Mouse (Mus musculus): ENCODE measurements around the gene Tceal3. TPM values are rescaled to one million over a fixed set of nuclear protein-coding genes. Genes with fewer than 3 reads are reported as not detected.
"Not testable (repeated sequence)": the region's sequence is repeated elsewhere in the genome, so short reads cannot be mapped to it uniquely, and the experiment has no call there.

Tceal3 gene
- polyA plus RNA-seq (2016; fragmentation: Nextera tagmentation; extraction: Ambion mirVana) = 1.9 and 3.7 TPM in 2 replicates

DNA sequence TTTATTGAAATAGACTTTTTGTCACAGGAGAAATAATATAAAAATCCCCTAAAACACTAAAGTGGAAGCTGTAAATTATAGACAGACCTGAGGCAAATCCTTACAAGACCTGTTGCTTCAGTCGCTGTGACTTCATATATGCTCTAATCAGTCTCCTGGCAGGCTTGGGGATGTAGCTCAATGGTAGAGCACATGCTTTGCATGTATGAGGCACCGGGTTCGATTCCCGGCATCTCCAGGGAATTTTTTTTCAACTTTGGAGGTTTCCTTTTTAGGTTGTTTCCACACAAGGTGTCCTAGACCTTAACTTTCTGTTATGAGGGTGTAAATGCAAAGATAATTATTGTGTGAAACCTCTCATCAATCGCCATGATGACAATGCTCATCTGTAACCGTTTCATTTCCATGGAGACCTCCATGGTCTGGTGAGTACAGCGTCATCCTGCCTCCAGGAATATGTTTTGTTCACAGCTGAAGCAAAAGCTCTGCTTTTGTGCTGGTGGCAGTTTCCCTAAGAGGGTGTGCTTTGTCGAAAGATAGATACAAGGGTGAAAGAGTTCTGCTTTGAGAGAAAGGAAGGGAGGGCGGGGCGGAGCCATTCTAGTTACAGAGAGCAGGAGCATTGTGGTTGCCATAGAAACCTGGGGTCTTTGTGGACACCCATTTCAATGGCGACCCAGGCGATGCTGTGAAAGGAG is at the start of gene Tceal3:
Tceal3 (plus strand) TSS at position 644 of the 698 bp plus-strand sequence.
- no peak within 1 kb of the TSS for H3K27ac ChIP-seq
- no peak for DNase-seq (ENCODE audit: low spot score)
- H3K27me3 ChIP-seq (ENCODE audit: insufficient read depth, poor library complexity, severe bottlenecking) = no peaks in the 10 kb centered on the region
- H3K4me1 ChIP-seq = no peaks in the 10 kb centered on the region
- H3K36me3 ChIP-seq = no peaks in the 10 kb centered on the region
- no peaks in the 10 kb centered on the region for H3K9me3 ChIP-seq
- 53% methylated on average over 12 of the region's 12 CpGs for WGBS
- no peak within 1 kb of the TSS for H3K4me3 ChIP-seq

DNA sequence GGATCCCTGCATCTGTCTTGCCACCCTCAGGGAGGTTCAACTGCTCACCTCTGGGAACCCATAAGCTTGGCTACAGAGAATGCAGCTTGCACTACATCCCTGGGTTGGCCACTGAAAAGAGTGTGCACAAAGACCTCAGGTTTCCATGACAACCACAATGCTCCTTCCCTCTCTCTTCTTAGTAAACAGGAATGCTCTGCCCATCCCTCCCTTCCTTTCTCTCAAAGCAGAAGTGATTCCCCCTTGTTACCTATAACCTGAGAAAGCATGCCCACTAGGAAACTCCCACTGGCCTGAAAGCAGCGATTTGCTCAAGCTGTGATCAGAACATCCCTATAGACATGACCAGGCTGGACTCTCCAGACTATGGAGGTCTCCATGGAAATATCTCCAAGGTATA is 46.7 kb upstream of the Tceal3 start, which contains the start of gene Kir3dl2:
Kir3dl2 (minus strand) TSS at position 101 of the 400 bp plus-strand sequence.
- not testable (repeated sequence) for H3K27ac ChIP-seq; H3K9me3 ChIP-seq; H3K4me3 ChIP-seq; H3K4me1 ChIP-seq; H3K27me3 ChIP-seq (ENCODE audit: insufficient read depth, poor library complexity, severe bottlenecking); DNase-seq (ENCODE audit: low spot score); H3K36me3 ChIP-seq
- WGBS = 56% methylated on average over 1 of the region's 1 CpGs

DNA sequence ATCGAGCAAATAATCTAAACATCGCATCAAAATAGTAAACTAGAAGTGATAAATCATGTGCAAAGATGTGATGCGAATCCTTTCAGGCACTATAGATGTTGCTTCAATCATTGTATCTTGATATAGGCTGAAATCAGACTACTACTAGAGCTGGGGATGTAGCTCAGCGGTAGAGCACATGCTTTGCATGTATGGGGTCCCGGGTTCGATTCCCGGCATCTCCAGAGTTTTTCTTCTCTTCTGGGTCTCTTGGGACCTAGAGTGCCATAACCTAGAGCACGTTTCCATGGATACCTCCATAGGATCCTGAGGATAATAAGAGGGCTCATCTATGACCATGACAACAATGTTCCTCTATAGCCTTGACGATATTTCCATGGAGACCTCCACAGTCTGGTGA is 21.5 kb upstream of the Tceal3 start:
- WGBS = 82% methylated on average over 9 of the region's 9 CpGs
- not testable (repeated sequence) for H3K4me3 ChIP-seq; H3K9me3 ChIP-seq; H3K36me3 ChIP-seq; H3K4me1 ChIP-seq; H3K27me3 ChIP-seq (ENCODE audit: insufficient read depth, poor library complexity, severe bottlenecking); DNase-seq (ENCODE audit: low spot score); H3K27ac ChIP-seq

DNA sequence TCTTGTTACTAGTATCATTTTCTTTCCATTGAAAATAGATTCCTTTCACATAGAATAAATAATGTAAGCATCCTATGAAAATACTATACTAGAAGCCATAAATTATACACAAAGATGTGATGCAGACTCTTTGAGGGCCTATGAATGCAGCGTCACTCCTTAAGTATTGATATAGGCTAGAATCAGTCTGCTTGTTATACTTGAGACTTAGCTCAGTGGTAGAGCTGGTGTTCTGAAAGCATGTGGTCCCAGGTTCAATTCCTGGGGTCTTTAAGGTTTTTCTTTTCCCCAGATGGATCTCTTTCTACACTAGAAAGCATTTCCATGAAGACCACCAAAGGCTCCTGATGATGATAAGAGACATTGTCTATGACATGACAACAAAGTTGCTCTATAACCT is 6.0 kb upstream of the Tceal3 start:
- H3K36me3 ChIP-seq = no peaks in the 10 kb centered on the region
- WGBS = 92% methylated on average over 1 of the region's 1 CpGs
- no peaks in the 10 kb centered on the region for H3K9me3 ChIP-seq
- DNase-seq (ENCODE audit: low spot score) = no peak
- no peaks in the 10 kb centered on the region for H3K27me3 ChIP-seq (ENCODE audit: insufficient read depth, poor library complexity, severe bottlenecking)
- no peak overlapping the region for H3K27ac ChIP-seq
- H3K4me3 ChIP-seq = no peak overlapping the region
- H3K4me1 ChIP-seq = no peaks in the 10 kb centered on the region

- 42% methylated on average over 2 of the region's 2 CpGs for WGBS
- Histone ChIP-seq H3K9me3 (no peaks in the 10 kb centered on the region), H3K4me3 (no peak overlapping the region), H3K36me3 (no peaks in the 10 kb centered on the region), H3K27me3 (ENCODE audit: insufficient read depth, poor library complexity, severe bottlenecking) (no peaks in the 10 kb centered on the region), H3K4me1 (no peaks in the 10 kb centered on the region), H3K27ac (no peak overlapping the region)
- no peak for DNase-seq (ENCODE audit: low spot score)
Measured at GRCm38 (mm10) chrX:136590897-136591257, 235 bp downstream of the Tceal3 start.

DNA sequence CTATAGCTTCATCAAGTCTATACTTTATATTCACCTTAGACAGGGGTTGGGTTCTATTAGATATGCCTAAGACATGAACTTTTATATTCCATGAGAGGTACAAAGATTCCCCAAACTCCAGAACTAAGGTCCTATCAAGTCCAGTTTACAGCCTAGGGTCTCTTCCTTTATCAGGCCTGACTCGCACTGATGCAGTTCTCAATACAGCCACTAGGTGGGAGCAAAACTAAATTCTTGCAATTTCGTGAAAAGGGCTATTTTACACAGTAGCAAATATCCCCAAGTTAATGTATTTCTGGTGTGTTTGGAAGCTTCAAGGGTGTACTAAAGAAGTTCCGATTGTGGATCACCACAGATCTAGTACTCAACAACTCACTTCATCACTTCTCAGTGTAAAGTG is 8.8 kb downstream of the Tceal3 start:
- no peaks in the 10 kb centered on the region for H3K4me1 ChIP-seq
- H3K27me3 ChIP-seq (ENCODE audit: insufficient read depth, poor library complexity, severe bottlenecking) = no peaks in the 10 kb centered on the region
- H3K27ac ChIP-seq = no peak overlapping the region
- H3K4me3 ChIP-seq = no peak overlapping the region
- no peaks in the 10 kb centered on the region for H3K36me3 ChIP-seq
- no peaks in the 10 kb centered on the region for H3K9me3 ChIP-seq
- WGBS = 24% methylated on average over 3 of the region's 3 CpGs
- no peak for DNase-seq (ENCODE audit: low spot score)

GRCm38 (mm10) chrX:136606951-136607350 is 16.3 kb downstream of the Tceal3 start:
- no peak overlapping the region for H3K4me3 ChIP-seq
- no peak for DNase-seq (ENCODE audit: low spot score)
- no peaks in the 10 kb centered on the region for H3K27me3 ChIP-seq (ENCODE audit: insufficient read depth, poor library complexity, severe bottlenecking)
- WGBS = 73% methylated on average over 4 of the region's 4 CpGs
- no peaks in the 10 kb centered on the region for H3K36me3 ChIP-seq
- no peaks in the 10 kb centered on the region for H3K9me3 ChIP-seq
- H3K4me1 ChIP-seq = no peaks in the 10 kb centered on the region
- no peak overlapping the region for H3K27ac ChIP-seq

- 82% methylated on average over 3 of the region's 3 CpGs for WGBS
- DNase-seq (ENCODE audit: low spot score) = no peak
Measured at GRCm38 (mm10) chrX:136607395-136607794, 16.8 kb downstream of the Tceal3 start.

DNA sequence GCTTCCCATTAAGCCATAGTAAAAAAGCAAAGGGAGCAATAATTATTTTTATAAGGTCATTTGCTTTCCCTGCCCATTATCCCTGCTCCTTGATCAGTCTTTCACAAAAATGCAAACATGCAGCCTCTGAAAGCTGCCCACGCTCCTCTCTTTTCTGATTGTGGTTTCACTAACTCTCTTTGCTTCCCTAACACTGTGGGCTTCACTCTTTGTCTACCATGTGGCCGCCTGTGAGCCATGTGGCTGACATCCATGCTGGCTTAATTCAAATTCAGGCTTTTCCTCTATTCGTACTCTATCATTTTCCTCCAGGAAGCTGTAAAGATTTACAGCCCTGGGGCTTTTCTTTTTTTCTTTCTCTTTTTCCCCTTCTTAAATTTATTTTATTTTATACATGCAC is 20.7 kb downstream of the Tceal3 start:
- 66% methylated on average over 3 of the region's 3 CpGs for WGBS
- H3K4me3 ChIP-seq = no peak overlapping the region
- H3K4me1 ChIP-seq = no peaks in the 10 kb centered on the region
- DNase-seq (ENCODE audit: low spot score) = no peak
- no peak overlapping the region for H3K27ac ChIP-seq
- H3K27me3 ChIP-seq (ENCODE audit: insufficient read depth, poor library complexity, severe bottlenecking) = no peaks in the 10 kb centered on the region
- H3K9me3 ChIP-seq = no peaks in the 10 kb centered on the region
- H3K36me3 ChIP-seq = no peaks in the 10 kb centered on the region

More at GRCm38 (mm10) chrX:136607395-136607794, 16.8 kb downstream of the Tceal3 start:
- Histone ChIP-seq H3K4me1 (no peaks in the 10 kb centered on the region), H3K9me3 (no peaks in the 10 kb centered on the region), H3K27me3 (ENCODE audit: insufficient read depth, poor library complexity, severe bottlenecking) (no peaks in the 10 kb centered on the region), H3K36me3 (no peaks in the 10 kb centered on the region), H3K4me3 (no peak overlapping the region), H3K27ac (no peak overlapping the region)

DNA sequence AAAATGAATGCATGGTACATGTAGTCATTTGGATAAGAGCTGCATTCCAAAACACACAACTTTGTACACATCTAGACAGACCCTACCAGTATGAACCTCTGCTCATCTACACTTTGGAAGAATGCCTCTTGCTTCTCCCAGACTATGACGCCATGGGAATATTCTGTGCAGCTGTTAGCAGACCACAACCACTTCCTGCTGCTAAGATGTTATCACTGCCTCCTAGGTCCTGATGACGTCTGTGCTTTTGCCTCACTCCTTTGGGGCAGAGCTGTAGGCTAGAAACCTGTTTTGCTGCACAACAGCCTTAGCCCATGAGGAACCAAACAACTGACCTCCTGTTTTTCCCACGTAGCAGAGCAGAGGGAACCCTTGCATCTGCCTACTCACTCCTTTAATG is 25.2 kb downstream of the Tceal3 start:
- H3K36me3 ChIP-seq; H3K9me3 ChIP-seq; H3K4me3 ChIP-seq; H3K27me3 ChIP-seq (ENCODE audit: insufficient read depth, poor library complexity, severe bottlenecking); DNase-seq (ENCODE audit: low spot score); H3K4me1 ChIP-seq; H3K27ac ChIP-seq: not testable (repeated sequence)
- 44% methylated on average over 3 of the region's 3 CpGs for WGBS

DNA sequence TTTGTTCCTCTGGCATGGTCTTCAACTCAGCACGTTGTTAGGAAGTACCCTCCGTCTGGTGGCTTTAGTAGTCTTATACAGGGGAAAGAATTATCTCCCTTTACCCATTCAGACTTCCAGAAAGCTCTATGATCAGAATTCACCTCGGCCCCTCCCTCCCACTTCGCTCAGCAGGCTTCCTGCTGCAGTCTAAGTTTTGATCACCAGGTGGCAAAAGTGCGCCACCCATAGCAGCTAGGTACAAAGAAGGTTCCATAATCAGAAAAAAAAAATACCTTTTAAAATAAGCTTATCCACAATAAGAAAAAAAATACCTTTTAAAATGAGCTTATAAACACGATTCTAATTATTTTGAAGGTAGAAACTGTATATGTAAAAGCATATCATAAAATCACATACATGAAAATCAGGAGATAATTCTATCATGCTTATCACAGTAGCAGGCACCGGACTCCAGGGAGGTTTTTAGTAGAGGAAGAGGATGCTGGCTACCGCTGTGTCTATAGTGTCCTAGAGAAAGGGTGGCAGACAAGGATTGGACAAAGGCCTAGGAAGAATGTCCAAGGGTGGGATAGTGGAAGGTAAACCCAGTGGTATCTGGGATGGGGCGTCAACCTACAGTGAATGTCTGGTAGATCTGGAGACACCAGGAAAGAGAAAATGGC is 34.4 kb downstream of the Tceal3 start:
- H3K27ac ChIP-seq = no peak overlapping the region
- no peaks in the 10 kb centered on the region for H3K9me3 ChIP-seq
- H3K27me3 ChIP-seq (ENCODE audit: insufficient read depth, poor library complexity, severe bottlenecking) = no peaks in the 10 kb centered on the region
- no peaks in the 10 kb centered on the region for H3K4me1 ChIP-seq
- DNase-seq (ENCODE audit: low spot score) = no peak
- 48% methylated on average over 9 of the region's 9 CpGs for WGBS
- H3K36me3 ChIP-seq = no peaks in the 10 kb centered on the region
- no peak overlapping the region for H3K4me3 ChIP-seq

DNA sequence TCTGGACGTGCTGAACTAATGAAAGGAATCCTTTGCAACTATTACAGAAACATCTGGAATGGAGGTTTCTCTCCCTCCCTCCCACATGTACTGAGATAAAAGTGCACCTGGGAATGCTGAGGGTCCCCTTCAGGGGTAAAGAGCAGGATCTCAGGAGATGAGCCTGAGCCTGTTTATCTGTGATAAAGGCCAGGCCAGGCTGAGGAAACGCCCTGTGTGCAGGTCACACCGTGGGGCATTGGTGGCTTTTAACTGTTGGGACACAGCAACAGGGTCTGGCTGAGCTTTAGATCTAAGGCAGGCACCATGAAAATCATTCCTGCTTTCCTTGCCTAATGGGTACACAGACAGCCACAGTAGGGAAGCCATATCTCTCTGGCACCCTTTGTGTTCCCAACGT is 35.3 kb downstream of the Tceal3 start:
- H3K4me3 ChIP-seq = no peak overlapping the region
- no peaks in the 10 kb centered on the region for H3K4me1 ChIP-seq
- H3K36me3 ChIP-seq = no peaks in the 10 kb centered on the region
- H3K27me3 ChIP-seq (ENCODE audit: insufficient read depth, poor library complexity, severe bottlenecking) = no peaks in the 10 kb centered on the region
- WGBS = 55% methylated on average over 4 of the region's 4 CpGs
- no peak overlapping the region for H3K27ac ChIP-seq
- H3K9me3 ChIP-seq = no peaks in the 10 kb centered on the region
- DNase-seq (ENCODE audit: low spot score) = no peak

DNA sequence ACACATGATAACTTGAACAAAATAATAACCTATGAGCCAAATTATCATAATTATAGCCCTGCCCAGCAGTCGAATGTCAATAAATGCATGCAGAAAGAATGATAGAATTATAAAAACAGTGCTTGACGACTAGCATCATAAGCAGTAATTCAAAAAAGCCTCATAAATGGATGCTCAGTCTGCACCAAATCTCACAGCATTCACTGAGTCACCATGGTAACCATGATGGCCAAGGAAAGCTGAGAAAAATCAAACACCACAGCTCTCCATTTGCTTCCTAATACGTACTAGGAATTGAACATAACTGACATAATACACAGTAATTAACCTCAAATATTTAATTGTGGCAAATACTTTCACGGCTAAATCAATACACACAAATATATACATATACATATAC is 44.5 kb downstream of the Tceal3 start:
- Histone ChIP-seq H3K36me3 (no peaks in the 10 kb centered on the region), H3K27ac (no peak overlapping the region), H3K27me3 (ENCODE audit: insufficient read depth, poor library complexity, severe bottlenecking) (no peaks in the 10 kb centered on the region), H3K4me1 (no peaks in the 10 kb centered on the region), H3K9me3 (no peaks in the 10 kb centered on the region), H3K4me3 (no peak overlapping the region)
- 84% methylated on average over 4 of the region's 4 CpGs for WGBS
- DNase-seq (ENCODE audit: low spot score) = no peak

Data from heart, embryonic 10.5 days (tissue).